Mouse (Mus musculus): ENCODE results near the gene Trnau1ap. TPM values are rescaled to one million over a fixed set of nuclear protein-coding genes. Genes with fewer than 3 reads are reported as not detected.

Trnau1ap gene
- polyA plus RNA-seq (2016; fragmentation: Nextera tagmentation; extraction: Ambion mirVana): 91.4 and 91.8 TPM in 2 replicates

GRCm38 (mm10) chr4:132329115-132329834, at the start of gene Trnau1ap:
TSS of gene Trnau1ap (minus strand) at chr4:132329538.
- Histone ChIP-seq H3K27ac (peak within 1 kb of the TSS; percentile 94), H3K9me3 (no peaks in the 10 kb centered on the region), H3K4me3 (peak within 1 kb of the TSS; percentile 81), H3K36me3 (replicated peaks) (peaks cover 62% of the 10 kb centered on the region), H3K4me1 (peaks cover 24% of the 10 kb centered on the region), H3K27me3 (ENCODE audit: poor library complexity, severe bottlenecking) (no peaks in the 10 kb centered on the region)
- peak; percentile 93 for DNase-seq (ENCODE audit: extremely low spot score, low spot score)
- WGBS: under 1% methylated on average over 52 of the region's 52 CpGs

GRCm38 (mm10) chr4:132373820-132374219, 44.5 kb upstream of the Trnau1ap start:
- Histone ChIP-seq H3K4me1 (no peaks in the 10 kb centered on the region), H3K9me3 (no peaks in the 10 kb centered on the region), H3K36me3 (replicated peaks) (peaks cover 96% of the 10 kb centered on the region), H3K4me3 (no peak overlapping the region), H3K27me3 (ENCODE audit: poor library complexity, severe bottlenecking) (no peaks in the 10 kb centered on the region), H3K27ac (no peak overlapping the region)
- 97% methylated on average over 1 of the region's 1 CpGs for WGBS
- no peak for DNase-seq (ENCODE audit: extremely low spot score, low spot score)

- Histone ChIP-seq H3K27me3 (ENCODE audit: poor library complexity, severe bottlenecking) (no peaks in the 10 kb centered on the region), H3K4me3 (no peak overlapping the region), H3K4me1 (no peaks in the 10 kb centered on the region), H3K27ac (no peak overlapping the region), H3K36me3 (replicated peaks) (peaks cover 100% of the 10 kb centered on the region), H3K9me3 (no peaks in the 10 kb centered on the region)
- no peak for DNase-seq (ENCODE audit: extremely low spot score, low spot score)
- 85% methylated on average over 8 of the region's 8 CpGs for WGBS
Measured at GRCm38 (mm10) chr4:132369953-132370750, 40.8 kb upstream of the Trnau1ap start.

GRCm38 (mm10) chr4:132367480-132368201, 38.3 kb upstream of the Trnau1ap start:
- DNase-seq (ENCODE audit: extremely low spot score, low spot score): no peak
- H3K9me3 ChIP-seq: no peaks in the 10 kb centered on the region
- peaks cover 96% of the 10 kb centered on the region for H3K36me3 ChIP-seq (replicated peaks)
- H3K4me3 ChIP-seq: no peak overlapping the region
- H3K4me1 ChIP-seq: no peaks in the 10 kb centered on the region
- no peaks in the 10 kb centered on the region for H3K27me3 ChIP-seq (ENCODE audit: poor library complexity, severe bottlenecking)
- WGBS: 94% methylated on average over 18 of the region's 18 CpGs
- no peak overlapping the region for H3K27ac ChIP-seq

- WGBS: 82% methylated on average over 13 of the region's 13 CpGs
- Histone ChIP-seq H3K27ac (no peak overlapping the region), H3K36me3 (replicated peaks) (peaks cover 91% of the 10 kb centered on the region), H3K4me3 (no peak overlapping the region), H3K27me3 (ENCODE audit: poor library complexity, severe bottlenecking) (no peaks in the 10 kb centered on the region), H3K4me1 (no peaks in the 10 kb centered on the region), H3K9me3 (no peaks in the 10 kb centered on the region)
- no peak for DNase-seq (ENCODE audit: extremely low spot score, low spot score)
Measured at GRCm38 (mm10) chr4:132365450-132366060, 36.2 kb upstream of the Trnau1ap start.

GRCm38 (mm10) chr4:132363487-132363886, 34.1 kb upstream of the Trnau1ap start:
- H3K9me3 ChIP-seq: no peaks in the 10 kb centered on the region
- H3K27me3 ChIP-seq (ENCODE audit: poor library complexity, severe bottlenecking): no peaks in the 10 kb centered on the region
- no peak for DNase-seq (ENCODE audit: extremely low spot score, low spot score)
- no peaks in the 10 kb centered on the region for H3K4me1 ChIP-seq
- WGBS: 95% methylated on average over 11 of the region's 11 CpGs
- H3K4me3 ChIP-seq: no peak overlapping the region
- no peak overlapping the region for H3K27ac ChIP-seq
- peaks cover 91% of the 10 kb centered on the region for H3K36me3 ChIP-seq (replicated peaks)

- Histone ChIP-seq H3K36me3 (replicated peaks) (peaks cover 76% of the 10 kb centered on the region), H3K4me3 (no peak overlapping the region), H3K27me3 (ENCODE audit: poor library complexity, severe bottlenecking) (no peaks in the 10 kb centered on the region), H3K4me1 (no peaks in the 10 kb centered on the region; the same call in 1 of the 2 replicates), H3K9me3 (no peaks in the 10 kb centered on the region), H3K27ac (no peak overlapping the region)
- DNase-seq (ENCODE audit: extremely low spot score, low spot score): no peak
- WGBS: 87% methylated on average over 4 of the region's 4 CpGs
Measured at GRCm38 (mm10) chr4:132359510-132359909, 30.2 kb upstream of the Trnau1ap start.

GRCm38 (mm10) chr4:132356170-132356569, 26.8 kb upstream of the Trnau1ap start:
- H3K27ac ChIP-seq: no peak overlapping the region
- no peaks in the 10 kb centered on the region for H3K9me3 ChIP-seq
- peaks cover 19% of the 10 kb centered on the region for H3K4me1 ChIP-seq
- H3K27me3 ChIP-seq (ENCODE audit: poor library complexity, severe bottlenecking): no peaks in the 10 kb centered on the region
- peaks cover 67% of the 10 kb centered on the region for H3K36me3 ChIP-seq (replicated peaks)
- WGBS: 41% methylated on average over 12 of the region's 12 CpGs
- H3K4me3 ChIP-seq: no peak overlapping the region
- no peak for DNase-seq (ENCODE audit: extremely low spot score, low spot score)

GRCm38 (mm10) chr4:132355403-132355802, 26.1 kb upstream of the Trnau1ap start:
- DNase-seq (ENCODE audit: extremely low spot score, low spot score): no peak
- no peak overlapping the region for H3K27ac ChIP-seq
- H3K27me3 ChIP-seq (ENCODE audit: poor library complexity, severe bottlenecking): no peaks in the 10 kb centered on the region
- peaks cover 22% of the 10 kb centered on the region for H3K4me1 ChIP-seq
- H3K4me3 ChIP-seq: no peak overlapping the region
- no peaks in the 10 kb centered on the region for H3K9me3 ChIP-seq
- peaks cover 67% of the 10 kb centered on the region for H3K36me3 ChIP-seq (replicated peaks)
- WGBS: 87% methylated on average over 3 of the region's 3 CpGs

- WGBS: 89% methylated on average over 4 of the region's 4 CpGs
- Histone ChIP-seq H3K27me3 (ENCODE audit: poor library complexity, severe bottlenecking) (no peaks in the 10 kb centered on the region), H3K4me1 (peaks cover 22% of the 10 kb centered on the region), H3K27ac (no peak overlapping the region), H3K9me3 (no peaks in the 10 kb centered on the region), H3K4me3 (no peak overlapping the region; the same call in 1 of the 2 replicates), H3K36me3 (replicated peaks) (peaks cover 67% of the 10 kb centered on the region)
- no peak for DNase-seq (ENCODE audit: extremely low spot score, low spot score)
Measured at GRCm38 (mm10) chr4:132354571-132354970, 25.2 kb upstream of the Trnau1ap start.

- WGBS: 0% methylated on average over 31 of the region's 31 CpGs
- H3K27me3 ChIP-seq (ENCODE audit: poor library complexity, severe bottlenecking): no peaks in the 10 kb centered on the region
- peak within 1 kb of the TSS; percentile 78 for H3K4me3 ChIP-seq
- peak; percentile 91 for DNase-seq (ENCODE audit: extremely low spot score, low spot score)
- H3K27ac ChIP-seq: peak within 1 kb of the TSS; percentile 92
- peaks cover 22% of the 10 kb centered on the region for H3K4me1 ChIP-seq
- no peaks in the 10 kb centered on the region for H3K9me3 ChIP-seq
- H3K36me3 ChIP-seq (replicated peaks): peaks cover 57% of the 10 kb centered on the region
Measured at GRCm38 (mm10) chr4:132353481-132353885, 24.1 kb upstream of the Trnau1ap start, which contains the start of gene Rcc1. TSS of gene Rcc1 (minus strand) at chr4:132353605.

- Histone ChIP-seq H3K9me3 (no peaks in the 10 kb centered on the region), H3K36me3 (replicated peaks) (peaks cover 50% of the 10 kb centered on the region), H3K4me1 (peaks cover 24% of the 10 kb centered on the region), H3K4me3 (peak overlapping the region; percentile 78), H3K27me3 (ENCODE audit: poor library complexity, severe bottlenecking) (no peaks in the 10 kb centered on the region), H3K27ac (peak overlapping the region; percentile 92)
- 0% methylated on average over 14 of the region's 14 CpGs for WGBS
- DNase-seq (ENCODE audit: extremely low spot score, low spot score): no peak
Measured at GRCm38 (mm10) chr4:132352739-132353138, 23.4 kb upstream of the Trnau1ap start.
